Mouse (Mus musculus) natural killer cell, adult 2 months (primary cell): Measurements from ENCODE around the gene Epb41l5.
A peak's percentile ranks its signal among the peaks of the same experiment; 100 is the strongest.

Experiments used
- DNase-seq, 2 experiments: peaks; one replicate each; pipeline ENCODE4 v3.0.0; 2022; ENCODE audit warnings: low spot score in 2 of 2

Gene Epb41l5

GRCm38 (mm10) chr1:119596954-119597480 is 51.8 kb downstream of the Epb41l5 start:
- no peak for DNase-seq

- DNase-seq, result no peak
These were observed 58.8 kb downstream of the Epb41l5 start for GRCm38 (mm10) chr1:119590041-119590440.

GRCm38 (mm10) chr1:119584974-119585373 is 63.8 kb downstream of the Epb41l5 start:
- DNase-seq, result no peak

- no peak for DNase-seq
These were observed 78.7 kb downstream of the Epb41l5 start for GRCm38 (mm10) chr1:119570134-119570533.

GRCm38 (mm10) chr1:119565531-119565930 is 83.3 kb downstream of the Epb41l5 start:
- DNase-seq, result no peak

GRCm38 (mm10) chr1:119557641-119558395 is 91.0 kb downstream of the Epb41l5 start:
- no peak for DNase-seq

GRCm38 (mm10) chr1:119555651-119556050 is 93.1 kb downstream of the Epb41l5 start:
- no peak for DNase-seq

- DNase-seq, result no peak
These were observed 97.1 kb downstream of the Epb41l5 start for GRCm38 (mm10) chr1:119551651-119552050.

GRCm38 (mm10) chr1:119550064-119550463 is 98.7 kb downstream of the Epb41l5 start:
- DNase-seq, result no peak

GRCm38 (mm10) chr1:119549327-119549689 is 99.5 kb downstream of the Epb41l5 start:
- no peak for DNase-seq

GRCm38 (mm10) chr1:119548668-119549326 is 100.0 kb downstream of the Epb41l5 start:
- DNase-seq, result peak; percentile 44 to 59

- no peak for DNase-seq
These were observed 102.3 kb downstream of the Epb41l5 start for GRCm38 (mm10) chr1:119546490-119546889.

- no peak for DNase-seq
These were observed 103.1 kb downstream of the Epb41l5 start for GRCm38 (mm10) chr1:119545671-119546070.

- DNase-seq, result no peak
These were observed 103.6 kb downstream of the Epb41l5 start for GRCm38 (mm10) chr1:119545164-119545563.

GRCm38 (mm10) chr1:119544611-119545155 is 104.1 kb downstream of the Epb41l5 start:
- no peak for DNase-seq

GRCm38 (mm10) chr1:119543316-119543715 is 105.5 kb downstream of the Epb41l5 start:
- DNase-seq, result no peak

- no peak for DNase-seq
These were observed 107.2 kb downstream of the Epb41l5 start for GRCm38 (mm10) chr1:119541570-119541969.

GRCm38 (mm10) chr1:119540836-119541557 is 107.8 kb downstream of the Epb41l5 start:
- no peak for DNase-seq

GRCm38 (mm10) chr1:119539252-119539651 is 109.5 kb downstream of the Epb41l5 start:
- no peak for DNase-seq

- DNase-seq, result no peak
These were observed 111.1 kb downstream of the Epb41l5 start for GRCm38 (mm10) chr1:119537651-119538050.

- no peak for DNase-seq
These were observed 112.7 kb downstream of the Epb41l5 start for GRCm38 (mm10) chr1:119536122-119536521.

- DNase-seq, result no peak
These were observed 114.5 kb downstream of the Epb41l5 start for GRCm38 (mm10) chr1:119534341-119534740.
